Mouse (Mus musculus) brain, embryonic 14.5 days (tissue): ENCODE data around the gene Olfr1315-ps1. TPM values are rescaled to one million over a fixed set of nuclear protein-coding genes. Genes with fewer than 3 reads are reported as not detected.

Experiments used
- DNase-seq: peaks from one replicate; pipeline ENCODE4 v3.0.0-alpha.2; 2011; ENCODE audit warnings: low read depth
- CTCF ChIP-seq: fragments of 200-500 bp; IDR thresholded peaks from 2 replicates; pipeline ENCODE4 v1.5.1; 2012; ENCODE audit warnings: inconsistent platforms, mild to moderate bottlenecking, moderate library complexity, borderline replicate concordance; ENCODE audit not compliant: insufficient read depth, insufficient read length; ENCODE audit errors: extremely low read depth
- POLR2A ChIP-seq: fragments of 200-500 bp; IDR thresholded peaks from 2 replicates; pipeline ENCODE4 v1.6.1; 2012; ENCODE audit warnings: mild to moderate bottlenecking, inconsistent platforms, borderline replicate concordance; ENCODE audit not compliant: poor library complexity, insufficient read depth, insufficient read length, severe bottlenecking; ENCODE audit errors: extremely low read depth
- polyA plus RNA-seq: library from polyadenylated mRNA; depleted of rRNA; stranded (reverse); fragments of >200 nt; gene quantifications from 2 replicates; pipeline ENCODE4 v1.2.3, GENCODE M21; 2012; rRNA removed

Gene Olfr1315-ps1
- polyA plus RNA-seq: not detected in 2 replicates

DNA sequence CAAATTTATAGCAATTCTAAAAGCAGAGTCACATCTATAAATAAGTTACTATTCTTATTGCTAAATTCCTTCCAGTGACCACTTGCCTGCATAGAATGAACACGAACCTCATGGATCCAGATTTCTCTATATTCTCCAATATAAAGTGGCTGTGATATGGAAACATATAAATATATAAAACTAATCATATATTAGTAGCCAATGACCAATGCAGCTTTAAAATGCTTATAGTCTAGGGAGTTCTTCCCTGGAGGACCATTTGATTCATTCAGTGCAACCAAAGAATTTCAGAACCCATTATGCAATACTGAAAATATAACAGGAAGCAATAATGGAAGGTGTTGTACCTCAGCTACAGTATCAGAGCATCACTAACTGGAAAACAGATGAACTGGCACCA is at the start of gene Olfr1315-ps1:
Olfr1315-ps1 (minus strand) TSS at position 101 of the 400 bp plus-strand sequence.
- no peak for DNase-seq
- TF ChIP-seq POLR2A (no peak), CTCF (no peak)

DNA sequence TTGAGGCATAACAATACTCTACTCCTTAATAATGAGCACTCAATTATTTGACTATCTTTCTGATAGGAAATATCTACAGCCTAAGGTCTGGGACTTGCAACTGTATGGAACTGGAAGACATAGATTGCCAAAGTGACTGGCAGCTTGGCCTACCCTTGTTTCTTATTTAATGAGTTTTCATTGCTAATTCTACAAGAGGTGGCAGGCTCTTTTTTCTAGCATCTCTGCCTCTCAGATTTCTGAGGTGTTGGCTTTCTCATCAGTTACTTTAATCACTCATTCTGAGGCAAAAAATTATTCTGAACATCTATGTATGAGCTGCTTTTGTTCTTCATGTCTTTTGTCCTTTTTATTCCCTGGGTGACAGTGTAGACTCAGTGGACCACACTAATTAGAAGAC is 38.7 kb upstream of the Olfr1315-ps1 start, which contains the start of gene Olfr1318:
Olfr1318 (plus strand) TSS at position 301 of the 400 bp plus-strand sequence.
- TF ChIP-seq POLR2A (no peak), CTCF (no peak)
- no peak for DNase-seq

- no peak for DNase-seq
- TF ChIP-seq CTCF: no peak
- no peak for TF ChIP-seq POLR2A
Observed at GRCm38 (mm10) chr2:112140029-112140428, 24.8 kb upstream of the Olfr1315-ps1 start, which contains the start of gene Olfr1317. Olfr1317 (plus strand) TSS chr2:112140329.

DNA sequence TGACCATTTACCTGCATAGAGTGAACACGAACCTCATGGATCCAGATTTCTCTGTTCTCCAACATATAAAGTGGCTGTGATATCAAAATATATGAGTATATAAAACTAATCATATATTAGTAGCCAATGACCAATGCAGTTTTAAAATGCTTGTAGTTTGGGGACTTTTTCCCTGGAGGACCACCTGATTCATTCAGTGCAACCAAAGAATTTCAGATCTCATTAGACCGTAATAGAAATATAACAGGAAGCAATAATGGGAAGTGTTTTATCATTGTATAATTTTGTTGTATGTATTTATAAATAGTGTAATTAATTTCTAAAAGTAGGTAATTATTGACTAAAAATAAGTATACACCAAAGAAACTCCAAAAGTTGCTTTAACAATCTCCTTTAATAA is 19.6 kb upstream of the Olfr1315-ps1 start, which contains the start of gene Olfr1316:
Olfr1316 (minus strand) TSS at position 101 of the 400 bp plus-strand sequence.
- TF ChIP-seq CTCF: no peak
- no peak for TF ChIP-seq POLR2A
- DNase-seq: no peak

DNA sequence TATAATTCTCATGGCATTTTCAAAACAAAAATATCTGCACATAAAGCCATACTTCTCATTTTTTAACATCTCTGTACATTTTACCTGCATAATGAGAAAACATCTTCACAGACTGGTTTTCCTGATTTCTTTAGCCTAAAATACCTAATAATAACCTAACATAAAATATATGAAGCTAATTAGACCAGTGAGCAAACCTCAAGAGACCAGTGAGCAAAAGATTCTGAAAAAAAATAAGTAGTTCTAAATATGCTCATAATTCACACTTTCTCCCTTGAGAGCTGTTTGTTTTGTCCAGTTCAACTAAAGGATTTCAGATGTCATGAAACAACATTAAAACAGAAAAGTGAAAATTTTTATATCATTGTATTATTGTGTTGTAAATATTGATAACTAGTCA is 18.6 kb downstream of the Olfr1315-ps1 start, which contains the start of gene Olfr1314:
Olfr1314 (minus strand) TSS at position 101 of the 400 bp plus-strand sequence.
- DNase-seq: no peak
- TF ChIP-seq POLR2A (no peak), CTCF (no peak)

- no peak for DNase-seq
- TF ChIP-seq CTCF: no peak
- TF ChIP-seq POLR2A: no peak
Observed at GRCm38 (mm10) chr2:112077743-112078142, 37.5 kb downstream of the Olfr1315-ps1 start, which contains the start of gene Olfr1313. Olfr1313 (minus strand) TSS chr2:112077843.

Other genes with a start within 250 kb of the Olfr1315-ps1 start
- gene Olfr1305, start 238.3 kb downstream of the Olfr1315-ps1 start, polyA plus RNA-seq: not detected in 2 replicates
- not detected in 2 replicates for gene Olfr1306, start 199.2 kb downstream of the Olfr1315-ps1 start, polyA plus RNA-seq
- not detected in 2 replicates for gene Olfr1307, start 166.0 kb downstream of the Olfr1315-ps1 start, polyA plus RNA-seq
- gene Olfr1308, start 150.5 kb downstream of the Olfr1315-ps1 start, polyA plus RNA-seq: not detected in 2 replicates
- not detected in 2 replicates for gene Olfr1309, start 125.2 kb downstream of the Olfr1315-ps1 start, polyA plus RNA-seq
- not detected in 2 replicates for gene Olfr1310, start 102.7 kb downstream of the Olfr1315-ps1 start, polyA plus RNA-seq
- not detected in 2 replicates for gene Olfr1311, start 91.0 kb downstream of the Olfr1315-ps1 start, polyA plus RNA-seq
- gene Olfr1312, start 65.2 kb downstream of the Olfr1315-ps1 start, polyA plus RNA-seq: 0.03 TPM in 1 of 2 replicates, not detected in the other
- not detected in 2 replicates for gene Olfr1313, start 37.6 kb downstream of the Olfr1315-ps1 start, polyA plus RNA-seq
- gene Olfr1314, start 18.7 kb downstream of the Olfr1315-ps1 start, polyA plus RNA-seq: not detected in 2 replicates
- 0.01 and 0.05 TPM in 2 replicates for gene Olfr1316, start 19.5 kb upstream of the Olfr1315-ps1 start, polyA plus RNA-seq
- gene Olfr1317, start 24.9 kb upstream of the Olfr1315-ps1 start, polyA plus RNA-seq: not detected in 2 replicates
- gene Olfr1318, start 38.8 kb upstream of the Olfr1315-ps1 start, polyA plus RNA-seq: not detected in 2 replicates
- gene Lpcat4, start 124.0 kb upstream of the Olfr1315-ps1 start, polyA plus RNA-seq: 56.2 and 59.4 TPM in 2 replicates
- not detected in 2 replicates for gene Nutm1, start 143.9 kb upstream of the Olfr1315-ps1 start, polyA plus RNA-seq
- 95.9 and 145 TPM in 2 replicates for gene Nop10, start 146.5 kb upstream of the Olfr1315-ps1 start, polyA plus RNA-seq
- gene Slc12a6, start 150.4 kb upstream of the Olfr1315-ps1 start, polyA plus RNA-seq: 48.3 and 52.9 TPM in 2 replicates
- not detected in 2 replicates for gene Gm21985, start 150.9 kb upstream of the Olfr1315-ps1 start, polyA plus RNA-seq